Mouse (Mus musculus) intestine, postnatal 0 days (tissue): ENCODE data around the gene Ranbp3l. TPM values are rescaled to one million over a fixed set of nuclear protein-coding genes. Genes with fewer than 3 reads are reported as not detected.

ENCODE experiments used
- ATAC-seq: fragments of 200-750 bp; cut with Nextera tagmentation; 2 replicates; pipeline ENCODE4 v1.8.0; 2017; ENCODE audit warnings: mild to moderate bottlenecking, moderate TSS enrichment, moderate library complexity
- H3K27ac ChIP-seq: fragments of 300-500 bp; sonication (generic); 2 replicates; pipeline ENCODE4 v1.5.1; 2014; ENCODE audit warnings: mild to moderate bottlenecking, low read depth, low read length, moderate library complexity
- H3K27me3 ChIP-seq: fragments of 300-500 bp; sonication (generic); replicated peaks from 2 replicates; pipeline ENCODE4 v1.6.1; 2014; ENCODE audit warnings: low read length, mixed read lengths; ENCODE audit not compliant: control insufficient read depth, insufficient read depth
- H3K36me3 ChIP-seq: fragments of 300-500 bp; sonication (generic); 2 replicates; pipeline ENCODE4 v1.6.1; 2014; ENCODE audit warnings: mild to moderate bottlenecking, moderate library complexity; ENCODE audit not compliant: control insufficient read depth, insufficient read depth
- H3K4me1 ChIP-seq: fragments of 300-500 bp; sonication (generic); replicated peaks from 2 replicates; pipeline ENCODE4 v1.6.1; 2014; ENCODE audit warnings: antibody characterized with exemption, low read length, mixed read lengths; ENCODE audit not compliant: control insufficient read depth, insufficient read depth
- H3K4me2 ChIP-seq: fragments of 300-500 bp; sonication (generic); replicated peaks from 2 replicates; pipeline ENCODE4 v1.6.1; 2014; ENCODE audit warnings: low read depth, mild to moderate bottlenecking, moderate library complexity
- H3K4me3 ChIP-seq: fragments of 300-500 bp; sonication (generic); 2 replicates; pipeline ENCODE4 v1.5.1; 2014; ENCODE audit warnings: low read depth, low read length
- H3K9ac ChIP-seq: fragments of 300-500 bp; sonication (generic); 2 replicates; pipeline ENCODE4 v1.6.1; 2014; ENCODE audit warnings: mild to moderate bottlenecking, low read depth, low read length
- H3K9me3 ChIP-seq: fragments of 300-500 bp; sonication (generic); 2 replicates; pipeline ENCODE4 v1.6.1; 2016; ENCODE audit warnings: mixed run types; ENCODE audit not compliant: control insufficient read depth
- CTCF ChIP-seq: sonication (generic); IDR thresholded peaks from 2 replicates; pipeline ENCODE4 v1.5.1; 2016; ENCODE audit warnings: low read depth, mild to moderate bottlenecking, control low read depth, antibody characterized with exemption, moderate library complexity
- WGBS: fragments of 180-500 bp; shearing (Covaris S2); extraction: QIAGEN DNeasy Blood & Tissue Kit; methylation state at CpG from one replicate; pipeline ENCODE4 v1.1.7; 2014; 5-methylcytosine and 5-hydroxymethylcytosine counted together
- polyA plus RNA-seq: library from polyadenylated mRNA; unstranded; fragments of >200 nt; fragmentation: Nextera tagmentation; extraction: Ambion mirVana; gene quantifications from 2 replicates; pipeline ENCODE4 v1.2.1, GENCODE M21; 2015

Ranbp3l gene
- polyA plus RNA-seq, 1 experiment from 2014 or later: 0.29 TPM

DNA sequence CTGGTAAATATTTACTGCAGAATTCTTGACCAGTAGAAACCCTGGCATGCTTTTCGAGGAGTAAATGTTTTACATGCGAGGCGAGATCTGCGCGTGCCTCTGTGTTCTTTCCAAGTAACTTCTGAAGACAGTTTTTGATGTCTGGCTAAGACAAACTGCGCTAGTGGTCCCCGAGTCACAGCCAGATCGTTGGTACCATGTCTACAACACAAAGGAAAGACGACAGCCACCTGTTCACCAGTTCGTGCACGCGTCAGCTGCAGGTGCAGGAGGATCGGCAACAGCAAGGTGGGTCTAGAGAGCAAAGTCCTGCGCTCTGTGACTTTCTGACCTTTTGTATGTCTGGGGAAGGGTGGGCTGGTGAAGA is 463 bp downstream of the Ranbp3l start:
- Histone ChIP-seq H3K9me3 (no peaks in the 10 kb centered on the region), H3K4me2 (peak overlapping the region; percentile 71), H3K4me1 (no peaks in the 10 kb centered on the region), H3K27me3 (no peaks in the 10 kb centered on the region), H3K4me3 (peak overlapping the region; percentile 42), H3K27ac (no peak overlapping the region), H3K36me3 (no peaks in the 10 kb centered on the region), H3K9ac (no peak overlapping the region)
- no peak for TF ChIP-seq CTCF
- WGBS: 19% methylated on average over 14 of the region's 14 CpGs
- ATAC-seq: peak; percentile 73

DNA sequence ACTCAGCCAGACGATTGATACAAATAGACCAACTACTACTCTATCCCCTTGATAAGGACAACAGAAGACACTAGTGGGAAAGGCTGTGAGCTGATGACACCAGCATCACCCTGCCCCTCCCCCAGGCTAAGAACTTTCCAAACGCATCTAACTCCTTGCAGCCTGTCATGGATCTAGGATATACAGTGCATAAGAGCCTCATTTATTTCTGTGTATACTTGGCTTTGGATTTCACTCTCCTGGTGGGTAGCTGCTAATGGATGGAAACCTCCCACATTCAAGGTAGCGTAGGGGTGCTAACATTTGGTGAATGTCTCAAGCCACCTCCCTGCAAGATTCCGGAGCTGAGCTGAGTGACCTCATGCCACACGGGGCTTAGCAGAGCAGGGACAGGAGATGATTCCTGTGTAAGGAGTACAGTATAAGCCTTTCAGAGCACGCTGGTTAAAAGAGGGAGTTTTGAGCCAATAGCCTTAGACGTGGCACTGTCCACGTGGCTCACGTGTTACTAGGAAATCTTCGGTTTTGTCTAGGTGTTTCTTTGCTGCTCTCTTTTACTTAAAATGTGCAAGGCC is 1.4 kb downstream of the Ranbp3l start:
- H3K9me3 ChIP-seq: no peaks in the 10 kb centered on the region
- no peaks in the 10 kb centered on the region for H3K27me3 ChIP-seq
- H3K9ac ChIP-seq: no peak overlapping the region
- 75% methylated on average over 10 of the region's 10 CpGs for WGBS
- H3K4me1 ChIP-seq: no peaks in the 10 kb centered on the region
- H3K36me3 ChIP-seq: no peaks in the 10 kb centered on the region
- ATAC-seq: no peak
- no peak for TF ChIP-seq CTCF
- H3K4me3 ChIP-seq: no peak overlapping the region
- H3K4me2 ChIP-seq: no peak overlapping the region
- H3K27ac ChIP-seq: no peak overlapping the region

GRCm38 (mm10) chr15:8991211-8991610 is 23.5 kb downstream of the Ranbp3l start:
- Histone ChIP-seq H3K9me3 (no peaks in the 10 kb centered on the region), H3K27ac (no peak overlapping the region), H3K4me1 (no peaks in the 10 kb centered on the region), H3K27me3 (no peaks in the 10 kb centered on the region), H3K36me3 (no peaks in the 10 kb centered on the region), H3K4me3 (no peak overlapping the region), H3K9ac (no peak overlapping the region), H3K4me2 (no peak overlapping the region)
- no peak for TF ChIP-seq CTCF
- no peak for ATAC-seq
- 94% methylated on average over 6 of the region's 6 CpGs for WGBS

GRCm38 (mm10) chr15:8991859-8992838 is 24.4 kb downstream of the Ranbp3l start:
- no peak; the same call in 1 of the 2 replicates for ATAC-seq
- Histone ChIP-seq H3K27ac (no peak overlapping the region), H3K4me3 (no peak overlapping the region), H3K4me1 (no peaks in the 10 kb centered on the region), H3K9ac (no peak overlapping the region), H3K36me3 (no peaks in the 10 kb centered on the region), H3K9me3 (no peaks in the 10 kb centered on the region), H3K27me3 (no peaks in the 10 kb centered on the region), H3K4me2 (no peak overlapping the region)
- no peak for TF ChIP-seq CTCF
- 65% methylated on average over 12 of the region's 12 CpGs for WGBS

DNA sequence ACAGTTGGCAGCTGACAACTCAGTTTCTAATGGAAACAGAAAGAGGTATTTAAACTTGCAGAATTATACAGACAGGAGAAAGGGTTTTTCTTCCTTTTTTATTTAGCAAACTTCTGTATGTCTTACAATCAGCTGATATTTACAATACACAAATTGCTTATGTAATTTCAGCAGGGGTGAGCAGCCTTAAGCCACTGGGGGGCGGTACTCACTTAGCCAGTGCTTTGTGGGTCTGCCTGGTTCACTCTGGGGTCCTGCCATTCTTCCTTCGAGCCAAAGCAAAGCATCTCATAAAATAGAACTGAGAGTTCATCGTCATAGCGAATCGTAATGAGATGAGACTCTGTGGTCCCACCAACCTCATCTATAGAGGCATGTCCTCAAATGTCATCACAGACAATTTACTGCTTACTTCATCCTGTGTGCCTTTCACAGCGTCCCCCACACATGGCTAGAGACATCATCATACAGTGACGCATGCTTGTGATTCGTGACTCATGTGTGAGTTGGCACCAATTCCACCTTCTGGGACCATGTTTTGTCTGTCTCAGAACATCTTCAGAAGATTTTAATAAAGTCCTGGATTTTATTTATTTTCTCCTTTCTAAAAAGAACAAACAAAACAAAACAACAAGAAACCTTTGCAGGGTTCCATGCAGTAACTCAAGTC is 27.0 kb downstream of the Ranbp3l start:
- peak; percentile 34 for TF ChIP-seq CTCF
- no peak overlapping the region for H3K27ac ChIP-seq
- no peaks in the 10 kb centered on the region for H3K4me1 ChIP-seq
- no peak overlapping the region for H3K9ac ChIP-seq
- no peaks in the 10 kb centered on the region for H3K36me3 ChIP-seq
- H3K27me3 ChIP-seq: no peaks in the 10 kb centered on the region
- H3K4me2 ChIP-seq: no peak overlapping the region
- no peak overlapping the region for H3K4me3 ChIP-seq
- 72% methylated on average over 8 of the region's 8 CpGs for WGBS
- ATAC-seq: no peak
- H3K9me3 ChIP-seq: no peaks in the 10 kb centered on the region

DNA sequence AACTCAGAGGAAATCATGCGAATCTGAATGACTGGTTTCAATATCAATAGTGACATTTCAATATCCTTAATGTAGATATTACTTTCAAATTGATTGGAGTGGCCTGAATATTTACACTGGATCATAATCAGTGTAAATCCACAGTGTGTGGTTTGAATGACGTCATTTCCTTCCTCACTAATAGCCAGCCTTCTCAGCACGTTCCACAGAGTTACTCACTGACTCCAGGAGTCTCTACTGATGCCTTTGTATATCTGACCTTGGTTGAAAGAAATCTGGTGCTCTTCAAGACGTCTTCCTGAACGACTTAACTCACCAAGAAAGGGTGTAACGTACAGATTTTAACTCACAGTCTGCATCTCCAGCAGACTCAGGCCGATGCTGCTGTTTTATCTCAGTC is 27.7 kb downstream of the Ranbp3l start:
- Histone ChIP-seq H3K9me3 (no peaks in the 10 kb centered on the region), H3K9ac (no peak overlapping the region), H3K36me3 (no peaks in the 10 kb centered on the region), H3K4me1 (no peaks in the 10 kb centered on the region), H3K27ac (no peak overlapping the region), H3K27me3 (no peaks in the 10 kb centered on the region), H3K4me3 (no peak overlapping the region), H3K4me2 (no peak overlapping the region)
- no peak for TF ChIP-seq CTCF
- ATAC-seq: no peak
- WGBS: 46% methylated on average over 7 of the region's 7 CpGs
